Mouse (Mus musculus): ENCODE measurements around the gene Gm7942.
"Not testable (repeated sequence)": the region's sequence is repeated elsewhere in the genome, so short reads cannot be mapped to it uniquely, and the experiment has no call there.

Gm7942 gene

GRCm38 (mm10) chr5:95106638-95107037 lies at the start of gene Gm7942:
Gene Gm7942 (plus strand): TSS chr5:95106938.
- not testable (repeated sequence) for DNase-seq (ENCODE audit: low read depth, low spot score)

Measured in ZHBTc4 (cell line).